Mouse (Mus musculus) 3134 (cell line): ENCODE measurements around the gene Dnajb14.
"Not testable (repeated sequence)": the region's sequence is repeated elsewhere in the genome, so short reads cannot be mapped to it uniquely, and the experiment has no call there.

ENCODE experiments used
- DNase-seq: peaks from one replicate; pipeline ENCODE4 v3.0.0-alpha.2; 2011; ENCODE audit warnings: low spot score; ENCODE audit not compliant: insufficient read length; ENCODE audit errors: extremely low read depth

Gene Dnajb14

GRCm38 (mm10) chr3:137913093-137913492 is 45.6 kb downstream of the Dnajb14 start:
- DNase-seq, result no peak

- not testable (repeated sequence) for DNase-seq
These were observed 47.1 kb downstream of the Dnajb14 start for GRCm38 (mm10) chr3:137914567-137914966.

GRCm38 (mm10) chr3:137917694-137918171 is 50.3 kb downstream of the Dnajb14 start:
- DNase-seq, result no peak

GRCm38 (mm10) chr3:137918172-137918931 is 50.9 kb downstream of the Dnajb14 start, which contains the start of gene Lamtor3:
TSS of gene Lamtor3 (plus strand) at chr3:137918506.
- peak; percentile 93 for DNase-seq

- DNase-seq, result no peak
These were observed 51.4 kb downstream of the Dnajb14 start for GRCm38 (mm10) chr3:137918932-137919311.

- no peak for DNase-seq
These were observed 51.9 kb downstream of the Dnajb14 start for GRCm38 (mm10) chr3:137919398-137919797.

GRCm38 (mm10) chr3:137920594-137920993 is 53.1 kb downstream of the Dnajb14 start:
- DNase-seq, result no peak

- DNase-seq, result no peak
These were observed 59.5 kb downstream of the Dnajb14 start for GRCm38 (mm10) chr3:137927010-137927409.

- DNase-seq, result no peak
These were observed 62.5 kb downstream of the Dnajb14 start for GRCm38 (mm10) chr3:137929940-137930339.

GRCm38 (mm10) chr3:137932748-137933147 is 65.3 kb downstream of the Dnajb14 start:
- DNase-seq, result no peak

GRCm38 (mm10) chr3:137933986-137934385 is 66.5 kb downstream of the Dnajb14 start:
- no peak for DNase-seq

GRCm38 (mm10) chr3:137935570-137936525 is 68.4 kb downstream of the Dnajb14 start:
- no peak for DNase-seq

- DNase-seq, result no peak
These were observed 69.1 kb downstream of the Dnajb14 start for GRCm38 (mm10) chr3:137936541-137936940.

GRCm38 (mm10) chr3:137938608-137939007 is 71.1 kb downstream of the Dnajb14 start:
- no peak for DNase-seq

- DNase-seq, result no peak
These were observed 73.3 kb downstream of the Dnajb14 start for GRCm38 (mm10) chr3:137940757-137941156.

- no peak for DNase-seq
These were observed 74.1 kb downstream of the Dnajb14 start for GRCm38 (mm10) chr3:137941555-137941954.

GRCm38 (mm10) chr3:137942098-137942622 is 74.7 kb downstream of the Dnajb14 start:
- no peak for DNase-seq

GRCm38 (mm10) chr3:137943737-137944154 is 76.3 kb downstream of the Dnajb14 start:
- DNase-seq, result no peak

GRCm38 (mm10) chr3:137946827-137947226 is 79.4 kb downstream of the Dnajb14 start:
- no peak for DNase-seq

- DNase-seq, result no peak
These were observed 80.0 kb downstream of the Dnajb14 start for GRCm38 (mm10) chr3:137947525-137947924.
